In genomic region chr14:60790103-60790502, GRCm38 (mm10) we compare ENCODE assay signal across 10 mouse cellular contexts. TPM values are rescaled to one million over a fixed set of nuclear protein-coding genes. Genes with fewer than 3 reads are reported as not detected.
A peak's percentile ranks its signal among the peaks of the same experiment; 100 is the strongest.
DNase-seq lines count a peak whose midpoint lies in the region; ATAC-seq and TF ChIP-seq lines count a peak whose summit lies in the region.
"Had no signal": no experiment of that assay in that cellular context is flagged by ENCODE, and none has a peak within 500 bp of the region (broad histone marks: within the 10 kb centered on the region; RNA-seq: fewer than 3 reads in every experiment).

No protein-coding gene starts in this region.

- H3K4me3 ChIP-seq in forebrain, embryonic 13.5 days: no peak overlapping the region
- no peak overlapping the region for H3K4me3 ChIP-seq in forebrain, embryonic 16.5 days (replicated peaks; ENCODE audit: low read length)
- H3K4me3 ChIP-seq in embryonic facial prominence, embryonic 10.5 days: no peak overlapping the region
- no peak overlapping the region for H3K4me3 ChIP-seq in intestine, postnatal 0 days (ENCODE audit: low read depth, low read length)
- H3K4me3 ChIP-seq in liver, embryonic 14.5 days (ENCODE audit: insufficient read depth in 1 of 2, low read depth in 2 of 2, low read length in 2 of 2): no peak overlapping the region
- H3K4me3 ChIP-seq: stomach, embryonic 15.5 days had no signal

- no peaks in the 10 kb centered on the region for H3K27me3 ChIP-seq in forebrain, embryonic 13.5 days
- no peaks in the 10 kb centered on the region for H3K27me3 ChIP-seq in forebrain, embryonic 16.5 days (replicated peaks; ENCODE audit: control insufficient read depth, insufficient read depth, low read length)
- H3K27me3 ChIP-seq in embryonic facial prominence, embryonic 10.5 days (replicated peaks; ENCODE audit: low read depth, poor library complexity, severe bottlenecking): no peaks in the 10 kb centered on the region
- H3K27me3 ChIP-seq in intestine, postnatal 0 days (replicated peaks; ENCODE audit: control insufficient read depth, insufficient read depth, low read length): no peaks in the 10 kb centered on the region
- no peaks in the 10 kb centered on the region for H3K27me3 ChIP-seq in liver, embryonic 14.5 days (ENCODE audit: control insufficient read depth, insufficient read depth, low read length)
- H3K27me3 ChIP-seq: stomach, embryonic 15.5 days had no signal

- 32% methylated on average over 3 of the region's 3 CpGs for WGBS in forebrain, embryonic 13.5 days
- WGBS in forebrain, embryonic 16.5 days: 29% methylated on average over 3 of the region's 3 CpGs
- WGBS in embryonic facial prominence, embryonic 10.5 days: 46% methylated on average over 3 of the region's 3 CpGs
- 43% methylated on average over 3 of the region's 3 CpGs for WGBS in intestine, postnatal 0 days
- 41% methylated on average over 3 of the region's 3 CpGs for WGBS in liver, embryonic 14.5 days (ENCODE audit: insufficient replicate concordance)

- TF ChIP-seq CTCF in intestine, postnatal 0 days (IDR thresholded peaks at IDR 0.05; ENCODE audit: low read depth): peak; percentile 79
- TF ChIP-seq CTCF in liver, embryonic 14.5 days (IDR thresholded peaks at IDR 0.05; ENCODE audit: low read depth): peak; percentile 81

- peak; percentile 55; the same call in 1 of the 2 replicates for ATAC-seq in forebrain, embryonic 13.5 days
- no peak for ATAC-seq in forebrain, embryonic 16.5 days
- ATAC-seq in intestine, postnatal 0 days: no peak
- ATAC-seq in liver, embryonic 14.5 days (ENCODE audit: insufficient read depth): no peak

- no peak for TF ChIP-seq EP300 in liver, embryonic 14.5 days (IDR thresholded peaks at IDR 0.05; ENCODE audit: low read depth)

- H3K4me2 ChIP-seq in forebrain, embryonic 13.5 days: no peak overlapping the region
- H3K4me2 ChIP-seq in forebrain, embryonic 16.5 days (ENCODE audit: low read length): no peak overlapping the region
- no peak overlapping the region for H3K4me2 ChIP-seq in intestine, postnatal 0 days (replicated peaks; ENCODE audit: low read depth)
- H3K4me2 ChIP-seq in liver, embryonic 14.5 days (ENCODE audit: low read depth): no peak overlapping the region
- H3K4me2 ChIP-seq: stomach, embryonic 15.5 days had no signal

- H3K9ac ChIP-seq in forebrain, embryonic 13.5 days: no peak overlapping the region
- no peak overlapping the region for H3K9ac ChIP-seq in forebrain, embryonic 16.5 days (replicated peaks; ENCODE audit: low read depth, low read length)
- H3K9ac ChIP-seq in intestine, postnatal 0 days (ENCODE audit: low read depth, low read length): no peak overlapping the region
- no peak overlapping the region for H3K9ac ChIP-seq in liver, embryonic 14.5 days (replicated peaks)
- H3K9ac ChIP-seq: stomach, embryonic 15.5 days had no signal

- peak; percentile 61 for DNase-seq in A20 (ENCODE audit: low read depth, low spot score)
- DNase-seq in adrenal gland, postnatal 36 days: peak; percentile 42 to 67
- DNase-seq in embryonic facial prominence, embryonic 10.5 days (ENCODE audit: low spot score): peak; percentile 54
- peak in 2 of 3 experiments; percentile 12 to 24 for DNase-seq in liver, embryonic 14.5 days (ENCODE audit: low read depth in 3 of 3, low spot score in 3 of 3)
- peak; percentile 39 for DNase-seq in right cerebral cortex, postnatal 25 days

- H3K36me3 ChIP-seq in forebrain, embryonic 13.5 days (ENCODE audit: poor library complexity, severe bottlenecking): peaks cover 32% of the 10 kb centered on the region
- H3K36me3 ChIP-seq in forebrain, embryonic 16.5 days (ENCODE audit: control insufficient read depth, insufficient read depth): peaks cover 10% of the 10 kb centered on the region
- peaks cover 56% of the 10 kb centered on the region for H3K36me3 ChIP-seq in embryonic facial prominence, embryonic 10.5 days (replicated peaks)
- H3K36me3 ChIP-seq in intestine, postnatal 0 days (ENCODE audit: control insufficient read depth, insufficient read depth): peaks cover 22% of the 10 kb centered on the region; the same call in 1 of the 2 replicates
- H3K36me3 ChIP-seq in liver, embryonic 14.5 days (replicated peaks; ENCODE audit: control insufficient read depth, insufficient read depth, low read depth): no peaks in the 10 kb centered on the region

- H3K4me1 ChIP-seq in forebrain, embryonic 13.5 days: peaks cover 7% of the 10 kb centered on the region
- peaks cover 2% of the 10 kb centered on the region; the same call in 1 of the 2 replicates for H3K4me1 ChIP-seq in forebrain, embryonic 16.5 days (replicated peaks; ENCODE audit: control insufficient read depth, insufficient read depth, low read length)
- peaks cover 7% of the 10 kb centered on the region for H3K4me1 ChIP-seq in embryonic facial prominence, embryonic 10.5 days
- no peaks in the 10 kb centered on the region for H3K4me1 ChIP-seq in intestine, postnatal 0 days (replicated peaks; ENCODE audit: control insufficient read depth, insufficient read depth, low read length)
- H3K4me1 ChIP-seq in liver, embryonic 14.5 days (replicated peaks; ENCODE audit: control insufficient read depth in 2 of 2, insufficient read depth in 2 of 2, low read length in 1 of 2): peaks cover 0 to 2% of the 10 kb centered on the region in 2 experiments; a peak in 1 of 4 replicates

- H3K9me3 ChIP-seq in forebrain, embryonic 13.5 days (replicated peaks): no peaks in the 10 kb centered on the region
- H3K9me3 ChIP-seq in forebrain, embryonic 16.5 days (ENCODE audit: control insufficient read depth, low read length): no peaks in the 10 kb centered on the region
- no peaks in the 10 kb centered on the region for H3K9me3 ChIP-seq in embryonic facial prominence, embryonic 10.5 days
- no peaks in the 10 kb centered on the region for H3K9me3 ChIP-seq in intestine, postnatal 0 days (ENCODE audit: control insufficient read depth)
- H3K9me3 ChIP-seq in liver, embryonic 14.5 days (ENCODE audit: control insufficient read depth, low read length): no peaks in the 10 kb centered on the region
- H3K9me3 ChIP-seq: stomach, embryonic 15.5 days had no signal

- no peak overlapping the region for H3K27ac ChIP-seq in forebrain, embryonic 13.5 days
- no peak overlapping the region for H3K27ac ChIP-seq in forebrain, embryonic 16.5 days (ENCODE audit: low read length)
- H3K27ac ChIP-seq in embryonic facial prominence, embryonic 10.5 days (replicated peaks): no peak overlapping the region
- H3K27ac ChIP-seq in intestine, postnatal 0 days (ENCODE audit: low read depth, low read length): no peak overlapping the region
- no peak overlapping the region for H3K27ac ChIP-seq in liver, embryonic 14.5 days
- H3K27ac ChIP-seq: stomach, embryonic 15.5 days had no signal

RNA-seq across cellular contexts. Expression of gene Mipep, which starts 5.7 kb away (rescaled TPM):
- polyA plus RNA-seq in forebrain, embryonic 13.5 days (2015; fragmentation: Nextera tagmentation; extraction: Ambion mirVana): 18.3 and 19.5 TPM in 2 replicates
- polyA plus RNA-seq in forebrain, embryonic 16.5 days (2015; fragmentation: Nextera tagmentation; extraction: Ambion mirVana): 20.5 and 25.4 TPM in 2 replicates
- total RNA-seq in adrenal gland, postnatal 36 days (2021): 10 to 100 TPM; 37.9 to 43.6 TPM
- polyA plus RNA-seq in embryonic facial prominence, embryonic 10.5 days (2016; fragmentation: Nextera tagmentation; extraction: Ambion mirVana): 24.6 and 25.0 TPM in 2 replicates
- 6.7 and 7.0 TPM in 2 replicates for polyA plus RNA-seq in intestine, postnatal 0 days (2015; fragmentation: Nextera tagmentation; extraction: Ambion mirVana)
- polyA plus RNA-seq in liver, embryonic 14.5 days (2012; rRNA removed): 6.3 and 7.5 TPM in 2 replicates
- 12.6 and 14.2 TPM in 2 replicates for polyA plus RNA-seq in liver, embryonic 14.5 days (2014; fragmentation: Nextera tagmentation; extraction: Ambion mirVana)

RNA-seq across cellular contexts. Expression of gene C1qtnf9, which starts 22.2 kb away (rescaled TPM):
- 0.22 and 0.39 TPM in 2 replicates for polyA plus RNA-seq in forebrain, embryonic 13.5 days (2015; fragmentation: Nextera tagmentation; extraction: Ambion mirVana)
- polyA plus RNA-seq in forebrain, embryonic 16.5 days (2015; fragmentation: Nextera tagmentation; extraction: Ambion mirVana): 0.21 TPM in 1 of 2 replicates, not detected in the other
- 1 to 10 TPM; 5.5 to 5.9 TPM for total RNA-seq in adrenal gland, postnatal 36 days (2021)
- 0.15 and 0.18 TPM in 2 replicates for polyA plus RNA-seq in embryonic facial prominence, embryonic 10.5 days (2016; fragmentation: Nextera tagmentation; extraction: Ambion mirVana)
- 1.4 and 1.6 TPM in 2 replicates for polyA plus RNA-seq in intestine, postnatal 0 days (2015; fragmentation: Nextera tagmentation; extraction: Ambion mirVana)
- polyA plus RNA-seq in liver, embryonic 14.5 days (2012; rRNA removed): 0.09 and 0.18 TPM in 2 replicates
- polyA plus RNA-seq in liver, embryonic 14.5 days (2014; fragmentation: Nextera tagmentation; extraction: Ambion mirVana): 0.09 TPM in 1 of 2 replicates, not detected in the other
- total RNA-seq: left cerebral cortex, postnatal 10 days had no signal
